Mouse (Mus musculus): ENCODE data around the gene Hoxc5. TPM values are rescaled to one million over a fixed set of nuclear protein-coding genes. Genes with fewer than 3 reads are reported as not detected.

Gene Hoxc5
- polyA plus RNA-seq, 1 experiment = 7.0 TPM

GRCm38 (mm10) chr15:102947276-102947675 is 20.0 kb upstream of the Hoxc5 start:
- TF ChIP-seq POLR2A (IDR thresholded peaks at IDR 0.05; ENCODE audit: borderline replicate concordance, extremely low read depth, insufficient read depth, insufficient read length, poor library complexity, severe bottlenecking) = no peak
- TF ChIP-seq CTCF (IDR thresholded peaks at IDR 0.05; ENCODE audit: borderline replicate concordance, extremely low read depth, insufficient read depth, insufficient read length) = no peak
- no peak for DNase-seq (ENCODE audit: low read depth)

GRCm38 (mm10) chr15:102948842-102949241 is 18.4 kb upstream of the Hoxc5 start:
- DNase-seq (ENCODE audit: low read depth) = no peak

GRCm38 (mm10) chr15:102949696-102950095 is 17.5 kb upstream of the Hoxc5 start:
- DNase-seq (ENCODE audit: low read depth) = no peak
- TF ChIP-seq CTCF (IDR thresholded peaks at IDR 0.05; ENCODE audit: borderline replicate concordance, extremely low read depth, insufficient read depth, insufficient read length) (no peak), POLR2A (IDR thresholded peaks at IDR 0.05; ENCODE audit: borderline replicate concordance, extremely low read depth, insufficient read depth, insufficient read length, poor library complexity, severe bottlenecking) (no peak)

More at GRCm38 (mm10) chr15:102948842-102949241, 18.4 kb upstream of the Hoxc5 start:
- no peak for TF ChIP-seq POLR2A (IDR thresholded peaks at IDR 0.05; ENCODE audit: borderline replicate concordance, extremely low read depth, insufficient read depth, insufficient read length, poor library complexity, severe bottlenecking)
- no peak for TF ChIP-seq CTCF (IDR thresholded peaks at IDR 0.05; ENCODE audit: borderline replicate concordance, extremely low read depth, insufficient read depth, insufficient read length)

GRCm38 (mm10) chr15:102950877-102951276 is 16.4 kb upstream of the Hoxc5 start:
- TF ChIP-seq POLR2A (IDR thresholded peaks at IDR 0.05; ENCODE audit: borderline replicate concordance, extremely low read depth, insufficient read depth, insufficient read length, poor library complexity, severe bottlenecking) (no peak), CTCF (IDR thresholded peaks at IDR 0.05; ENCODE audit: borderline replicate concordance, extremely low read depth, insufficient read depth, insufficient read length) (no peak)
- DNase-seq (ENCODE audit: low read depth) = no peak

GRCm38 (mm10) chr15:102953561-102953960 is 13.7 kb upstream of the Hoxc5 start:
- TF ChIP-seq CTCF (IDR thresholded peaks at IDR 0.05; ENCODE audit: borderline replicate concordance, extremely low read depth, insufficient read depth, insufficient read length) = no peak
- no peak for TF ChIP-seq POLR2A (IDR thresholded peaks at IDR 0.05; ENCODE audit: borderline replicate concordance, extremely low read depth, insufficient read depth, insufficient read length, poor library complexity, severe bottlenecking)

GRCm38 (mm10) chr15:102954192-102955006 is 12.8 kb upstream of the Hoxc5 start, which contains the start of gene Hoxc11:
TSS of gene Hoxc11 (plus strand) at chr15:102954427.
- no peak for DNase-seq (ENCODE audit: low read depth)
- TF ChIP-seq POLR2A (IDR thresholded peaks at IDR 0.05; ENCODE audit: borderline replicate concordance, extremely low read depth, insufficient read depth, insufficient read length, poor library complexity, severe bottlenecking) = no peak
- TF ChIP-seq CTCF (IDR thresholded peaks at IDR 0.05; ENCODE audit: borderline replicate concordance, extremely low read depth, insufficient read depth, insufficient read length) = no peak

More at GRCm38 (mm10) chr15:102953561-102953960, 13.7 kb upstream of the Hoxc5 start:
- no peak for DNase-seq (ENCODE audit: low read depth)

GRCm38 (mm10) chr15:102955007-102955382 is 12.2 kb upstream of the Hoxc5 start:
- DNase-seq (ENCODE audit: low read depth) = no peak
- TF ChIP-seq CTCF (IDR thresholded peaks at IDR 0.05; ENCODE audit: borderline replicate concordance, extremely low read depth, insufficient read depth, insufficient read length) (no peak), POLR2A (IDR thresholded peaks at IDR 0.05; ENCODE audit: borderline replicate concordance, extremely low read depth, insufficient read depth, insufficient read length, poor library complexity, severe bottlenecking) (no peak)

- no peak for DNase-seq (ENCODE audit: low read depth)
- TF ChIP-seq CTCF (IDR thresholded peaks at IDR 0.05; ENCODE audit: borderline replicate concordance, extremely low read depth, insufficient read depth, insufficient read length) (no peak), POLR2A (IDR thresholded peaks at IDR 0.05; ENCODE audit: borderline replicate concordance, extremely low read depth, insufficient read depth, insufficient read length, poor library complexity, severe bottlenecking) (no peak)
Observed at GRCm38 (mm10) chr15:102955833-102956640, 11.2 kb upstream of the Hoxc5 start.

- TF ChIP-seq CTCF (IDR thresholded peaks at IDR 0.05; ENCODE audit: borderline replicate concordance, extremely low read depth, insufficient read depth, insufficient read length) = no peak
- TF ChIP-seq POLR2A (IDR thresholded peaks at IDR 0.05; ENCODE audit: borderline replicate concordance, extremely low read depth, insufficient read depth, insufficient read length, poor library complexity, severe bottlenecking) = no peak
- DNase-seq (ENCODE audit: low read depth) = no peak
Observed at GRCm38 (mm10) chr15:102956906-102957305, 10.3 kb upstream of the Hoxc5 start.

GRCm38 (mm10) chr15:102959663-102960191 is 7.5 kb upstream of the Hoxc5 start:
- no peak for DNase-seq (ENCODE audit: low read depth)

GRCm38 (mm10) chr15:102961728-102962127 is 5.5 kb upstream of the Hoxc5 start:
- no peak for TF ChIP-seq CTCF (IDR thresholded peaks at IDR 0.05; ENCODE audit: borderline replicate concordance, extremely low read depth, insufficient read depth, insufficient read length)
- no peak for TF ChIP-seq POLR2A (IDR thresholded peaks at IDR 0.05; ENCODE audit: borderline replicate concordance, extremely low read depth, insufficient read depth, insufficient read length, poor library complexity, severe bottlenecking)
- no peak for DNase-seq (ENCODE audit: low read depth)

More at GRCm38 (mm10) chr15:102959663-102960191, 7.5 kb upstream of the Hoxc5 start:
- TF ChIP-seq CTCF (IDR thresholded peaks at IDR 0.05; ENCODE audit: borderline replicate concordance, extremely low read depth, insufficient read depth, insufficient read length) (no peak), POLR2A (IDR thresholded peaks at IDR 0.05; ENCODE audit: borderline replicate concordance, extremely low read depth, insufficient read depth, insufficient read length, poor library complexity, severe bottlenecking) (no peak)
